Mouse (Mus musculus): Measurements from ENCODE around the gene Strn. TPM values are rescaled to one million over a fixed set of nuclear protein-coding genes. Genes with fewer than 3 reads are reported as not detected.

Gene Strn
- total RNA-seq, 2 experiments from 2014 or later: 23.8 to 25.2 TPM

DNA sequence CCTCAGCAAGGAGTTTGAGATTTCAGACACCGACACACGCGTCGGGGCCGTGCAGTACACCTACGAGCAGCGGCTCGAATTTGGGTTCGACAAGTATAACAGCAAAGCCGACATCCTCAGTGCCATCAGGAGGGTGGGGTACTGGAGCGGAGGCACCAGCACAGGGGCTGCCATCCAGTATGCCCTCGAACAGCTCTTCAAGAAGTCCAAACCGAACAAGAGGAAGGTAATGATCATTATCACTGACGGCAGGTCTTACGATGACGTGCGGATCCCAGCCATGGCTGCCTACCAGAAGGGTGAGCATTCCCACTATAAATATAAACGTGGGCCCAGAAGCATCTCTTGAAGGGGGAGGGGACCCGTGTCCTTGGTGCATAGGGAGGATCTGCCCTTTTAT, 112.1 kb downstream of the Strn start:
- intact Hi-C loops (cut with DNase I): no loop called here
- DNase-seq (ENCODE audit: low spot score): no peak

DNA sequence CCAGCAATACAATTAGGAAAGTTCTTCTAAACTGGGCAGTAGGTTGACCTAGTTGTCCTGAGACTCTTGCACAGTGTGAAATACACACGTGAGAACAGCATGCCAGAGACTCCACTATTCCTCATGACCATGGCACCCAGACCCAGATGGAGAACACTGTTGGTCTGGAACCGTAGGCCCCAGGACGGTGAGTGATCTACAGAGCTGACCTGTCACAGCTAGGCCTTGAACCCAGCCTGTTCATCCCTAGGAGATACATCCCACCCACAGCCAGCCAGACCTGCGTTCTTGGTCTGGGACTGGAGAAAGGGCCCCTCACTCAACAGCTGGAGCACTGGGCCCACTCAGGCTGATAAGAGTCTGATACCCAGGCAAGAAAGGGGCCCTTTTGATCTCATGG, 115.1 kb downstream of the Strn start:
- intact Hi-C loops (cut with DNase I): no loop called here

GRCm38 (mm10) chr17:78620740-78621139, 116.3 kb downstream of the Strn start:
- DNase-seq (ENCODE audit: low spot score): no peak
- intact Hi-C loops (cut with DNase I): no loop called here

More for the DNA sequence above, 115.1 kb downstream of the Strn start:
- no peak for DNase-seq (ENCODE audit: low spot score)

GRCm38 (mm10) chr17:78619981-78620380, 117.0 kb downstream of the Strn start:
- no peak for DNase-seq (ENCODE audit: low spot score)
- intact Hi-C loops (cut with DNase I): no loop called here

- intact Hi-C loops (cut with DNase I): no loop called here
- DNase-seq (ENCODE audit: low spot score): no peak
Observed at GRCm38 (mm10) chr17:78618164-78618693, 118.8 kb downstream of the Strn start.

- DNase-seq (ENCODE audit: low spot score): no peak
- intact Hi-C loops (cut with DNase I): no loop called here
Observed at GRCm38 (mm10) chr17:78615096-78615495, 121.9 kb downstream of the Strn start.

GRCm38 (mm10) chr17:78614481-78614880, 122.5 kb downstream of the Strn start:
- DNase-seq (ENCODE audit: low spot score): no peak
- intact Hi-C loops (cut with DNase I): no loop called here

- no peak for DNase-seq (ENCODE audit: low spot score)
- intact Hi-C loops (cut with DNase I): no loop called here
Observed at GRCm38 (mm10) chr17:78611117-78611516, 125.9 kb downstream of the Strn start.

GRCm38 (mm10) chr17:78609191-78609855, 127.7 kb downstream of the Strn start:
- intact Hi-C loops (cut with DNase I): loop anchor here (10.0 kb wide), 1 partner anchor 415 kb away; no protein-coding TSS in a partner anchor
- DNase-seq (ENCODE audit: low spot score): no peak

DNA sequence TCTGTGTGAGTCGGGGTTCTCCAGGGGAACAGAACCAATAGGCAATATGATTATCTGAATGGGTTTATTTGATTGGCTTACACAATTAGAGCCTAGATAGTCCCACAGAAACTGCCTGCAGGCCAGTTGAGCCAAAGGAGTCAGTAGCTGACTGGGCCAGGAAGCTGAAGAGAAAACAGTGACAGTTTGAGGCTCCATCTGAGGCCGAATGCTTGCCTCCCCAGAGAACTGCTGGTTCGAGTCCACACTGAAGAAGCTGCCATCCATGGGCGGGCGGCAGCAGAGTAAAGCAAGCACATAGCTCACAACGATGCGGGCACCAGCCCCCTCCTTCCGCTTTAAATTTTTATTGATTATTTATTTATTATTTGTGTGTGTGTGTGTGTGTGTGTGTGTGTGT, 128.3 kb downstream of the Strn start:
- DNase-seq (ENCODE audit: low spot score): no peak
- intact Hi-C loops (cut with DNase I): loop anchor here (10.0 kb wide), 1 partner anchor 414 kb away; no protein-coding TSS in a partner anchor

- DNase-seq (ENCODE audit: low spot score): no peak
- intact Hi-C loops (cut with DNase I): loop anchor here (10.0 kb wide), 1 partner anchor 413 kb away; no protein-coding TSS in a partner anchor
Observed at GRCm38 (mm10) chr17:78608135-78608670, 128.8 kb downstream of the Strn start.

DNA sequence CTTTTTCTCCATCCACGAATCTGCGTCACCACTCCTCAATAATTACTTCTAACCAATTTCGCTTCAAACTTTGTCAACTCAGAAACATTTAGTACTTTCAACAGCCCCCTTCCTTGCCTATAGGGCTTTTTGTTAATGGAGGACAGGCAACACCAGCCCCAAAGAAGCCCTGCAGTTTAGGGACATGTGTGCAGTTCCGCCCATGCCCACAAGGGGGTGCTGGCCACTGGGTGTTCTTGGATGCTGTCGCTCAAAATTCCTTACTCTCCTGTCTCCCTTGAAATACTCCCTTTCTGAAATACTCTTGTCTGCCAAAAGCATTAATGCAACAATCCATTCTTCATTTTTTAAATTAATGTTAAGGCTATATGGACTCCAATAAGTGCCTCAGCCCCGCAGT, 132.6 kb downstream of the Strn start:
- intact Hi-C loops (cut with DNase I): loop anchor here (5.0 to 10.0 kb wide), 2 partner anchors 107 to 410 kb away; no protein-coding TSS in a partner anchor
- no peak for DNase-seq (ENCODE audit: low spot score)

GRCm38 (mm10) chr17:78603872-78604271, 133.1 kb downstream of the Strn start:
- intact Hi-C loops (cut with DNase I): loop anchor here (5.0 to 10.0 kb wide), 2 partner anchors 107 to 409 kb away; no protein-coding TSS in a partner anchor
- peak; percentile 38 for DNase-seq (ENCODE audit: low spot score)

DNA sequence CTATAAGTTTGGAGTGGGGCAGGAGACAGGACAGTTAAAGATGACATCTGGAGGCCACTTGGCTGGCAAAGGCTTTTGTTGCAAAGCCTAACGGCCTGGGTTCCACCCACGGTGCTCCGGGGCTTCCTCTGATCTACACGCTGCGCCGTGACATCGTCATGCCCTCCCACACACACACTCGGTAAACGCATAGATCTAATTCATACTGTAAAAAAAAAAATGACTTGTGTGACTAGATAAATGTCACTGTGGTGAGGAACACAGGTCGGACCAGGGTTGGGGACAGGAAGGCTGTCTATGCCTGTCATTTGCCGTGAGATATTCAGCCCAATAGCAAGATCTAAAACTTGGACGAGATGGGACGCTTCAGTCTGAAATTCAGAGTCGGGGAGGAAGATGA, 134.7 kb downstream of the Strn start:
- intact Hi-C loops (cut with DNase I): loop anchor here (5.0 to 10.0 kb wide), 2 partner anchors 105 to 408 kb away; no protein-coding TSS in a partner anchor
- DNase-seq (ENCODE audit: low spot score): no peak

- intact Hi-C loops (cut with DNase I): loop anchor here (5.0 to 10.0 kb wide), 2 partner anchors 104 to 407 kb away; no protein-coding TSS in a partner anchor
- no peak for DNase-seq (ENCODE audit: low spot score)
Observed at GRCm38 (mm10) chr17:78601601-78602000, 135.4 kb downstream of the Strn start.

DNA sequence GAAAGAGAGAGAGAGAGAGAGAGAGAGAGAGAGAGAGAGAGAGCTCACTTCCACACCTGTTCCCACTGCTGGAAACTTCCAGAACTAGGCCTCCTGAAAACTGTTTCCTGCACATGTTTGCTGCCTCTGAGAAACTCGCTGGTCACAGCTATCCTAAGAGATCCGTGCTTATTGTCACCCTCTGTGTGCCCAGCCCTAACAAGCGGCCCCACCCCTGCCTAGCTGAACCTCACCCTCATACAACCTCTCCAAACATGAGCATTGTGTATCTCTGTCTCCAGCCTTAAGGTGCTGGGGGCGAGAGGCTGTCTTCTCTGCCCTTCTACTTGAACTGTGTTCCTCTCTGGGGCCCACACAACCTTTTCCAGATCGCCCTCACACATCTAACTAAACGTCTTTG, 136.0 kb downstream of the Strn start:
- intact Hi-C loops (cut with DNase I): loop anchor here (5.0 to 10.0 kb wide), 2 partner anchors 104 to 406 kb away; no protein-coding TSS in a partner anchor
- DNase-seq (ENCODE audit: low spot score): no peak

Other genes with a start within 250 kb of the Strn start
- 1 to 10 TPM; 1.2 to 1.6 TPM for gene Vit, start 229.1 kb downstream of the Strn start, total RNA-seq (2021)
- gene Heatr5b, start 98.2 kb upstream of the Strn start, total RNA-seq (2021): 10 to 100 TPM; 38.6 to 43.0 TPM
- gene Gpatch11, start 98.4 kb upstream of the Strn start, total RNA-seq (2021): 10 to 100 TPM; 29.4 to 32.3 TPM
- 1 to 10 TPM; 8.5 to 9.7 TPM for gene Eif2ak2, start 145.4 kb upstream of the Strn start, total RNA-seq (2021)
- gene Sult6b1, start 169.8 kb upstream of the Strn start, total RNA-seq (2021): not detected
- 10 to 100 TPM; 54.9 to 58.6 TPM for gene Cebpzos, start 179.3 kb upstream of the Strn start, total RNA-seq (2021)
- 10 to 100 TPM; 18.9 to 19.2 TPM for gene Cebpz, start 199.9 kb upstream of the Strn start, total RNA-seq (2021)
- 10 to 100 TPM; 47.3 to 48.6 TPM for gene Ndufaf7, start 199.9 kb upstream of the Strn start, total RNA-seq (2021)